Mouse (Mus musculus): Measurements from ENCODE around the gene A930002H24Rik. TPM values are rescaled to one million over a fixed set of nuclear protein-coding genes. Genes with fewer than 3 reads are reported as not detected.
A peak's percentile ranks its signal among the peaks of the same experiment; 100 is the strongest.
"Not testable (repeated sequence)": the region's sequence is repeated elsewhere in the genome, so short reads cannot be mapped to it uniquely, and the experiment has no call there.

Gene A930002H24Rik
- 1 to 10 TPM in 1 of 2 experiments, not detected in 1; 1.2 TPM for total RNA-seq (2021)
- long read RNA-seq, experiment 1, partial matches to known transcripts = 0 of 1 reads
- long read RNA-seq, experiment 1, other reads (novel, unspliced or antisense) = 0 of 1 reads
- long read RNA-seq, experiment 2, partial matches to known transcripts = 0 of 3 reads
- long read RNA-seq, experiment 2, other reads (novel, unspliced or antisense) = 0 of 3 reads

- DNase-seq (ENCODE audit: low spot score in 2 of 2) = peak; percentile 98
Measured at GRCm38 (mm10) chr17:63863647-63864149, at the start of gene A930002H24Rik. TSS of gene A930002H24Rik (minus strand) at chr17:63863791.

DNA sequence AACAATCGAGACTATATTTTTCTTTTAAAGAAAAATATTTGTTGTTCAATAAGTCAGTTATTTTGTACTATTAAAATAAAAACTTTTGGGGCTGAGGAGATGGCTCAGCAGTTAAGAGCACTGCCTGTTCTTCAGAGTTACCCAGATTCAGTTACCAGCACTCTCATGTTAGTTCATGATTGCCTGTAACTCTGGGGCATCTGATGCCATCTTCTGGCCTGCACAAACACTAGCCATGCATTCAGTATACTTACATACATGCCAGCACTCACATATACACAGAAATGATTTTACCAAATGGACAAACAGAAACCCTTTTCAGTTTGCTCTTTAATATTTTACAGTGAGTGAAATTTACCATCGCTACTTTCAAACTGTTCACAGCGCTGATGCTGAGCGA is 45.7 kb upstream of the A930002H24Rik start:
- DNase-seq (ENCODE audit: low spot score in 2 of 2) = no peak

DNA sequence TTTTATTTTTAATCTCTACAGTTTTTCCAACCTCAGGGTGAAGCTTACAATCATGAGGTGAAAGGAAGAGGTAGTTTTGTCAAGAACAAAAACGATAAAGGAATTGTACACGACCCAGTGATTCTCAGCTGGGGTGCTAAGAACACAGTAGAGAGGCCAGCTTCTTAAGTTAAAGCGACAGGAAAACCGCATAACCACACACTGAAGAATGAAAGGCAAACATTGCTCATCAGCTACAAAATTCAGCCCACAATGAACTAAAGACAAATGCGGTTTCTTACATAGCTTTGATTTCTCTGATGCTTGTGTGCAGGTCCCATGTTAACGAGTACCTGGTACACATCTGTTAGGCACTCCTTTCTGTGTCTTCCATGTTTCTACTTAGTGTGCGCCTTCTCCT is 33.5 kb upstream of the A930002H24Rik start:
- DNase-seq (ENCODE audit: low spot score in 2 of 2) = no peak

GRCm38 (mm10) chr17:63895829-63896228 is 32.2 kb upstream of the A930002H24Rik start:
- DNase-seq (ENCODE audit: low spot score in 2 of 2) = no peak

DNA sequence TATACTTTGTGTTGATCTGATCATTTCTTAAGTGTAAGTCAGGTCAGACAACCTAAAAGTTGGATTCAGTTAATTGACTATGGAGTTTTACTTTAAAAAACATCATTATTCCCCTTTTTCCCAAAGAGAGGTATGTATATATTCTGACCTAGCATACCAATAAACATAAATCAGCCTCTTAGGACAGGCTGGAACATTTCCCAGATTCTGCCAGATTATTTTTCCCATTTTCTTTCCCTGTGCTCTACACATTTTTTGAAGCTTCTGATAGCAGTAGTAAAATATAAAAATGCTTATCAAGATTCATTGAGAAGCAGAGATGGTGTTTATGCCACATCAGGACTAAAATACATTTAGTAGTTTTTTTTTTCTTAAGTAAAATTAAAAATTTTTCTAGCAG is 27.0 kb upstream of the A930002H24Rik start:
- DNase-seq (ENCODE audit: low spot score in 2 of 2) = no peak

- DNase-seq (ENCODE audit: low spot score in 2 of 2) = no peak
Measured at GRCm38 (mm10) chr17:63886988-63887387, 23.4 kb upstream of the A930002H24Rik start.

- no peak for DNase-seq (ENCODE audit: low spot score in 2 of 2)
Measured at GRCm38 (mm10) chr17:63880009-63880408, 16.4 kb upstream of the A930002H24Rik start.

GRCm38 (mm10) chr17:63878889-63879288 is 15.3 kb upstream of the A930002H24Rik start:
- no peak for DNase-seq (ENCODE audit: low spot score in 2 of 2)

GRCm38 (mm10) chr17:63871773-63872172 is 8.2 kb upstream of the A930002H24Rik start:
- no peak for DNase-seq (ENCODE audit: low spot score in 2 of 2)

DNA sequence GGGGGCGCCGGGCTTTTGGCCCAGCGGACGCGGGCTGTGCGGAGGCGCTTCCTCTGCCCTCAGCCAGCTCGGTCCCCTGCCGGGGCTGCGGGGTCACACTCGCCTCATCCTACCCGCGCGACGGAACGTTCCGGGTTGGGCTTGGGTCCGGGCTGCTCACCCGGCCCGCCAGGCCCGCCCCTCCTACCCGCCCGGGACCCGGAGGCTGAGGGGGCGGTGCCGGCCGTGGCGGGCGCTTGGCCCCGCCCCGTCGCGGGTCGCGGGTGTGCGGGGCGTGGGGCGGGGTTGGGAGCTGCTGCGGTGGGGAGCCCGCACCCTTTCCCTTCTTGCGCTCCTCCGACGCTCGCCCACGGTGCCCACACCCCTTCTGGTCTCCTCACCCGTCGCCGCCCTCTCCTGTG is 580 bp upstream of the A930002H24Rik start:
- peak; percentile 60 to 78 for DNase-seq (ENCODE audit: low spot score in 2 of 2)

- no peak for DNase-seq (ENCODE audit: low spot score in 2 of 2)
Measured at GRCm38 (mm10) chr17:63863012-63863630, 470 bp downstream of the A930002H24Rik start, which contains the start of gene Fer. TSS of gene Fer (plus strand) at chr17:63863062.

- DNase-seq (ENCODE audit: low spot score in 2 of 2) = no peak
Measured at GRCm38 (mm10) chr17:63862399-63862798, 1.2 kb downstream of the A930002H24Rik start.

- DNase-seq (ENCODE audit: low spot score in 2 of 2) = no peak
Measured at GRCm38 (mm10) chr17:63860988-63861387, 2.6 kb downstream of the A930002H24Rik start.

DNA sequence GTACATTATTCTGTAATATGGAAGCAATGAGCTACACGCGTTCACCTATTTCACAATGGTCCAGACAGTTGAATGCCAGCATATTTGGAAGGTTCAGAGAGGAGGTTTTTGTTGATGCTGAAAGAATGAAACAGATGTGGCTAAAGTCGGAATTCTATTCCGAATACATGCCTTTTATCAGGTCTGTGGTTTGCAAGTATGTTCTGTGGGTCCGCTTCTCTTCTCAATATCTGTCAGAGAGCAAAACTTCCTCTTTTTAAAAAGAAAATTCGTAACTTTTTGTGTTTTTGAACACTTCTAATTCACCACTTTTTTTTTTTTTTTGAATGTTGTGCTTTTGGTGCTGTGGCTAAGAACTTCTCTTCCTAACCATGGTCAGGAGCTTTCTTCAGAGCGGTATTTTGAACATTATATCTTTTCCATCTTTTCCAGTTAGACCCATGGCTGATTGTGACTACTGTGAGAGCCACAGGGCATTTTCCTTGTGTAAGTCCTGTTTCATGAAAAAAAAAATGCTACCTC is 6.5 kb downstream of the A930002H24Rik start:
- DNase-seq (ENCODE audit: low spot score in 2 of 2) = no peak

GRCm38 (mm10) chr17:63850016-63850415 is 13.6 kb downstream of the A930002H24Rik start:
- no peak for DNase-seq (ENCODE audit: low spot score in 2 of 2)

DNA sequence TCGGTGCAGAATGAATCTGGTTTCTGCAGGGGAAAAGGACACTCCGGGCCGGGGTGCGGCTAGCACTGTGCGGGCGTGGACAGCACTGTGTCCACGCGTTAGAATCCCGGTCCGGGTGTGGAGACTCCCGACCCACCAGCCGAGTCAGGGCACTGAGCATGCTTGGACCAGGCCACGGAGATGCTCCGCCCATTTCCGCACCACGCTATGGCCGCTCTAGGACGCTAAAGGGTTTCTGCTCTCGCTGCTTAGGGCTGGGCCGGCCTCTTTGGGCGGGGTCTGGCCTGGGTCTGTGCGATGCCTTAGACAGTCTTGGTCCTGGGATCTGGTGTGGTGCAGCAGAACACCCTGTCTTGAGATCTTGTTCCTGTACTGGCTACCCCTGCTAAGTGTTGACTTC is 14.0 kb downstream of the A930002H24Rik start:
- peak; percentile 74 to 75 for DNase-seq (ENCODE audit: low spot score in 2 of 2)

GRCm38 (mm10) chr17:63849151-63849550 is 14.4 kb downstream of the A930002H24Rik start:
- no peak for DNase-seq (ENCODE audit: low spot score in 2 of 2)

DNA sequence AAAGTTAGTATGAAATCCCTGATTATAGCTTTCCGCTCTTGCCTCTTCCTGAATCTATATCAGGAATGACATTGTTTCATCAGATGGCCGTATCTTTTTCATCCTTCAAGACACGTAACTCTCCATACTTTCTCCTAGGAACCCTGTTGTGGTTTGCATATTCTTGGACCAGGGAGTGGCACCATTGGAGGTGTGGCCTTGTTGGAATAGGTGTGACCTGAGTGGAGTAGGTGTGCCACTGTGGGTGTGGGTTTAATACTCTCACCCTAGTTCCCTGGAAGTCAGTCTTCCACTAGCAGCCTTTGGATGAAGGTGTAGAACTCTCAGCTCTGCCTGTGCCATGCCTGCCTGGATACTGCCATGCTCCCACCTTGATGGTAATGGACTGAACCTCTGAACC is 17.8 kb downstream of the A930002H24Rik start:
- not testable (repeated sequence) for DNase-seq (ENCODE audit: low spot score in 2 of 2)

DNA sequence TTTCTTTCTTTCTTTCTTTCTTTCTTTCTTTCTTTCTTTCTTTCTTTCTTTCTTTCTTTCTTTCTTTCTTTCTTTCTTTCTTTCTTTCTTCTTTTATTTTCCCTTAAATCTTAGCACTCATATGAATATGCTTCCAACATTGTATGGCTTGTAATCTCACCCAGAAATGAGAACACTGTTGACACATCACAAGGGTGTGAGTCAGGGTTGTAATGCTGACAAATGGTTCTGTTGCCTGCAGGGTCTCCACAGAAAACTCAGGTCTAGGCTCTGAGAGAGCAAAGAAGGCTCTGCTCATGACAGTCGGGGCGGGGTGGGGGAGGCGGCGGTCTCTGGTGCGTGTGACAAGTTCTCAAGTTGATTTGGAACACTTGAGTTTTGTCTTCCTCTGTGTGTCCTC is 18.7 kb downstream of the A930002H24Rik start:
- DNase-seq (ENCODE audit: low spot score in 2 of 2) = no peak

DNA sequence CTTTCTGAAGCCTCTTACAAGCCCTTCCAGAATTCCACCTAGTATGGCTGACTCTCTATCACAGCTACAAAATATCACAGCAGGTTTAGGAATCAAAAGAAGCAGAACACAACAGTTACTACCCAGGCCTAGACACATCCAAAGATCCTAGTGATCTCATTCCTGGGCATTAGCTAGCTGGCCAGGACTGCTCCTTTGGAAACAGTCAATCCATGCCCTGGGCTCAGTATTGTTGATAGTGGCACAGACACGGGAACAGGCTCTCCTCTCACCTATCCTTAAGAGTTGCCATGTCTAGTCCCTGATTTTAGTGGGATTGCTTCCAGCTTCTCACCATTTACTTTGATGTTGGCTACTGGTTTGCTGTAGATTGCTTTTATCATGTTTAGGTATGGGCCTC is 21.4 kb downstream of the A930002H24Rik start:
- no peak for DNase-seq (ENCODE audit: low spot score in 2 of 2)

- DNase-seq (ENCODE audit: low spot score in 2 of 2) = no peak
Measured at GRCm38 (mm10) chr17:63839636-63840269, 23.8 kb downstream of the A930002H24Rik start.

DNA sequence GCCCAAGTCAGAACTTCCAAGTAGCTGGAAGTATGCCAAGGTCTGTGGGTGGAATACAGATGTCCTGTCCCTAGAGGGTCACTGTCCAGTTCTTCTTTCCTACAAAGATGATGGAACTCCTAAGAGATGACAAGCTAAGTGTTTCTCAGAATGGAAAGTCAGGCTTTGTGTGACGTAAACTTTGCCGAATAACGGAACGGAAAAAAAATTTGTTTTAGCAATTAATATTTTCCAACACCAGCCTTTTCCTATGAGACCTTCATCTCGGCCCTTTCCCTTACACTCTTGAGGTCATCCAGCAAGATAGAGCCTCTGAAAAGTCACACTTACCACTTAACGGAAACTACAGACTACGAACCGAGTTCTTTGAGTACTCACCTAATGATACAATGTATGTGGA is 25.4 kb downstream of the A930002H24Rik start:
- no peak for DNase-seq (ENCODE audit: low spot score in 2 of 2)

Data from adrenal gland, adult 18-20 months (tissue).